Mouse (Mus musculus): ENCODE results near the gene Meiob. TPM values are rescaled to one million over a fixed set of nuclear protein-coding genes. Genes with fewer than 3 reads are reported as not detected.

Gene Meiob
- under 1 TPM; 0.14 to 0.18 TPM for total RNA-seq (2021)
- polyA plus RNA-seq (2012; rRNA removed), result not detected in 2 replicates
- long read RNA-seq, result 0 reads

- Histone ChIP-seq H3K4me3 (peak within 1 kb of the TSS; percentile 50), H3K9ac (ENCODE audit: low read depth, low read length) (peak within 1 kb of the TSS; percentile 56), H3K27me3 (ENCODE audit: control insufficient read depth, insufficient read depth, low read length) (0 out of 2 replicates have a peak, but pooled peaks cover 2% of the 10 kb centered on the region), H3K79me2 (replicated peaks; ENCODE audit: control insufficient read depth, insufficient read depth, low read length) (no peaks in the 10 kb centered on the region), H3K4me1 (ENCODE audit: control insufficient read depth, insufficient read depth, low read length) (peaks cover 3% of the 10 kb centered on the region), H3K27ac (no peak within 1 kb of the TSS), H3K36me3 (ENCODE audit: control insufficient read depth, insufficient read depth, low read length) (no peaks in the 10 kb centered on the region)
- DNase-seq, result peak; percentile 69 to 72
- WGBS, result 1% methylated on average over 71 of the region's 71 CpGs
- intact Hi-C loops (cut with DNase I), result no loop called here
- TF ChIP-seq CTCF (IDR thresholded peaks at IDR 0.05) (no peak), POLR2A (IDR thresholded peaks at IDR 0.05; ENCODE audit: insufficient read depth, low read depth, low read length) (no peak), EP300 (IDR thresholded peaks at IDR 0.05; ENCODE audit: insufficient read depth, low read depth, low read length) (no peak)
Measured at GRCm38 (mm10) chr17:24803952-24804951, at the start of gene Meiob. Meiob (plus strand) TSS chr17:24804289.

- H3K27me3 ChIP-seq (ENCODE audit: control insufficient read depth, insufficient read depth, low read length), result peaks cover 10% of the 10 kb centered on the region
- 69% methylated on average over 1 of the region's 1 CpGs for WGBS
- no peak overlapping the region for H3K9ac ChIP-seq (ENCODE audit: low read depth, low read length)
- TF ChIP-seq POLR2A (IDR thresholded peaks at IDR 0.05; ENCODE audit: insufficient read depth, low read depth, low read length) (no peak), EP300 (IDR thresholded peaks at IDR 0.05; ENCODE audit: insufficient read depth, low read depth, low read length) (no peak), CTCF (IDR thresholded peaks at IDR 0.05) (no peak)
- intact Hi-C loops (cut with DNase I), result no loop called here
- H3K27ac ChIP-seq, result no peak overlapping the region
- H3K79me2 ChIP-seq (replicated peaks; ENCODE audit: control insufficient read depth, insufficient read depth, low read length), result no peaks in the 10 kb centered on the region
- no peaks in the 10 kb centered on the region; the same call in 1 of the 2 replicates for H3K4me1 ChIP-seq (ENCODE audit: control insufficient read depth, insufficient read depth, low read length)
- H3K36me3 ChIP-seq (ENCODE audit: control insufficient read depth, insufficient read depth, low read length), result no peaks in the 10 kb centered on the region
- DNase-seq, result no peak
- H3K4me3 ChIP-seq, result no peak overlapping the region
Measured at GRCm38 (mm10) chr17:24757394-24757793, 46.7 kb upstream of the Meiob start.

DNA sequence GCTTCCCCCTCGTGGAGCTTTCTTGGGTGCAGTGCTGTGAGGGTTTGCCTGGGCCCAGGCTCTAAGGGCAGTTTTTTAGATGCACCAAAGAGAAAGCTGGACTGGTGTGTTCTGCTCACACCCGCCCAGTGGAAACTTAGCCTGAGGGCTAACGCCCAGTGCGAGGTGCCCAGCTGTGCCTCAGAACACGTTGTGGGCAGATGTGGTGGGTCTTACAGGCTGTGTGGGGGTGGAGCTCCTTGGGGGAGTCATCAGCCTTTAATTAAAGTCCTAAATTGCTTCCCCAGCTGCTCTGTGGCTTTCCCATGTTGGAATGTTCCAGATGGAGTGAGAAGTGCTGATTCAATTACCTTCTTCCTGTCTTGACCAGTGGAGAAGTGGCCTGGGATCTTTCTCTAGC is 43.0 kb upstream of the Meiob start:
- Histone ChIP-seq H3K4me3 (no peak overlapping the region), H3K36me3 (ENCODE audit: control insufficient read depth, insufficient read depth, low read length) (no peaks in the 10 kb centered on the region), H3K27ac (no peak overlapping the region), H3K9ac (ENCODE audit: low read depth, low read length) (no peak overlapping the region), H3K4me1 (ENCODE audit: control insufficient read depth, insufficient read depth, low read length) (no peaks in the 10 kb centered on the region), H3K27me3 (ENCODE audit: control insufficient read depth, insufficient read depth, low read length) (no peaks in the 10 kb centered on the region), H3K79me2 (replicated peaks; ENCODE audit: control insufficient read depth, insufficient read depth, low read length) (no peaks in the 10 kb centered on the region)
- intact Hi-C loops (cut with DNase I), result no loop called here
- DNase-seq, result no peak
- no peak for TF ChIP-seq EP300 (IDR thresholded peaks at IDR 0.05; ENCODE audit: insufficient read depth, low read depth, low read length)
- TF ChIP-seq POLR2A (IDR thresholded peaks at IDR 0.05; ENCODE audit: insufficient read depth, low read depth, low read length), result no peak
- TF ChIP-seq CTCF (IDR thresholded peaks at IDR 0.05), result no peak
- 53% methylated on average over 5 of the region's 5 CpGs for WGBS

GRCm38 (mm10) chr17:24765016-24765905 is 38.8 kb upstream of the Meiob start:
- no peaks in the 10 kb centered on the region for H3K36me3 ChIP-seq (ENCODE audit: control insufficient read depth, insufficient read depth, low read length)
- no peak overlapping the region for H3K4me3 ChIP-seq
- H3K27me3 ChIP-seq (ENCODE audit: control insufficient read depth, insufficient read depth, low read length), result no peaks in the 10 kb centered on the region
- no peaks in the 10 kb centered on the region for H3K4me1 ChIP-seq (ENCODE audit: control insufficient read depth, insufficient read depth, low read length)
- WGBS, result 39% methylated on average over 21 of the region's 22 CpGs
- no peak overlapping the region for H3K9ac ChIP-seq (ENCODE audit: low read depth, low read length)
- no peak for DNase-seq
- no peak for TF ChIP-seq POLR2A (IDR thresholded peaks at IDR 0.05; ENCODE audit: insufficient read depth, low read depth, low read length)
- no peak for TF ChIP-seq CTCF (IDR thresholded peaks at IDR 0.05)
- TF ChIP-seq EP300 (IDR thresholded peaks at IDR 0.05; ENCODE audit: insufficient read depth, low read depth, low read length), result no peak
- no peaks in the 10 kb centered on the region for H3K79me2 ChIP-seq (replicated peaks; ENCODE audit: control insufficient read depth, insufficient read depth, low read length)
- H3K27ac ChIP-seq, result no peak overlapping the region
- intact Hi-C loops (cut with DNase I), result no loop called here

DNA sequence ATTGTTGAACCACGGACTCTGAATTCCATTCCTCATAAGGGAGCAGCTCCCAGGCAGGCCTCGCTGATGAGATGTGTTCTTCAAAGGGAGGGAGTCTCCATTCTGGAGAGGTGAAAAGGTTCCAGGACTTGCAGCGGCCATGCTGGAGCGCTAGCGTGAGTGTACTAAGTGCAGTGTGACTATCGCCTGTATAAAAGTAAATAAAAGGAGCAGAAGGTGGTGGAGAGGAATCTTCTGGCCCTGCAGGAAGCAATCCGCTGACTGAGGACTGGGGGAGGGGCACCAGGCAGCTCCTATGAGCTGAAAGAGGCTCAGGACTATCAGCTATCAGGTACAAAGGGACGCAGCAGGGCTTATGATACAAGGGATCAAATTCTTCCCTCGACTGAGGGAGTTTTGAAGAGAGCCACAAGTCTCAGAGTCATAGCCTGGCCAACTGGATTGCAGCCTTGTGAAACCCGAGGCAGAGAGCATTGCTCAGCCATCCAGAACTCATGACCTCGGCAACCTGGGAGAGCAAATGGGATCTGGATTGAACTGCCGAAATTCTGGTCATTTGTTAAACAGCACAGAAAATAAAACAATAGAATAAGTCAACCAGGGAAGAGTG is 37.7 kb upstream of the Meiob start:
- H3K27ac ChIP-seq, result no peak overlapping the region
- 40% methylated on average over 12 of the region's 12 CpGs for WGBS
- H3K36me3 ChIP-seq (ENCODE audit: control insufficient read depth, insufficient read depth, low read length), result no peaks in the 10 kb centered on the region
- H3K27me3 ChIP-seq (ENCODE audit: control insufficient read depth, insufficient read depth, low read length), result no peaks in the 10 kb centered on the region
- H3K4me1 ChIP-seq (ENCODE audit: control insufficient read depth, insufficient read depth, low read length), result no peaks in the 10 kb centered on the region
- H3K9ac ChIP-seq (ENCODE audit: low read depth, low read length), result no peak overlapping the region
- H3K79me2 ChIP-seq (replicated peaks; ENCODE audit: control insufficient read depth, insufficient read depth, low read length), result no peaks in the 10 kb centered on the region
- H3K4me3 ChIP-seq, result no peak overlapping the region
- TF ChIP-seq POLR2A (IDR thresholded peaks at IDR 0.05; ENCODE audit: insufficient read depth, low read depth, low read length), result no peak
- no peak for TF ChIP-seq EP300 (IDR thresholded peaks at IDR 0.05; ENCODE audit: insufficient read depth, low read depth, low read length)
- no peak for TF ChIP-seq CTCF (IDR thresholded peaks at IDR 0.05)
- intact Hi-C loops (cut with DNase I), result no loop called here
- DNase-seq, result no peak
